Mouse (Mus musculus) Muller cell, postnatal 12 days (primary cell): ENCODE data around the gene Kmt2d.

Experiments
- DNase-seq: peaks from one replicate; pipeline ENCODE4 v3.0.0-alpha.2; 2015; ENCODE audit errors: inconsistent ontology term

Kmt2d gene

DNA sequence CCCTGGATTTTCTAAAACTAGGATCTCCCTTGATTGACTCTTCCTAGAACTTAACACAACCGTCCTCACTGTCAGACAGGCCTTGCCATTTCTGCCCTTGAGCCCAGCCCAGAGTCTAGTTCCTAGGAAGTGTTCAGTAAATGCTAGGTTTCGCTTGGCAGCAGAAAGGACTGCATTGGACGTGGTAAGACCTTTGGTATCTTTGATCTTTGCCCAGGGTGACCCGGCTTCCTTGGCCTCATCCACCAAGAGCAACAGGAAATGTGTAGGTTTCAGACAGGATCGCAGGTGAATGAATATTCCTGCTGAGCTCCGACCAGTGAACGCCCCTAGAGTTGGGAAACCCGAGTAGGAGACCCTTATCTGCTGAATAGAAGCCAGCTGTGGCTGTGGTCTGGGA is 68.1 kb downstream of the Kmt2d start:
- no peak for DNase-seq

DNA sequence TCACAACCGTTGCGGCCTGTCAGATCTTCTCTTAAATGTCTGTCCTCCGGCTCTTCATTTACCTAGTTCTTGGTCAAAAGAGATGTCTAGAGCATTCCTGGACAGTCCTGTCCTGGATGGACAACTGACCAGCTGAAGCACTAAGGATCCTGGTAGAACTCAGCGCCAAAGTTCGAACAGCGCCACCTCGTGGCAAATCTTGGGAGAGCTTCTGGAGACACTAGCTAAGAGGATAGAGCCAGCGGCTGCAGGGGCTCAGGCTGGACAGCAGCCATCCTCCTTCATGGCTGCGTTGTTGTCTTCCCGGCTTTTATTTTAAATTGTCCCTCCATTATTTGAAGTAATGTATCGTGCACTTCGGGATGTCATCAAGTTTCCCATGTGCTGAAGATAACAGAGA is 71.6 kb downstream of the Kmt2d start:
- DNase-seq: peak; percentile 65

DNA sequence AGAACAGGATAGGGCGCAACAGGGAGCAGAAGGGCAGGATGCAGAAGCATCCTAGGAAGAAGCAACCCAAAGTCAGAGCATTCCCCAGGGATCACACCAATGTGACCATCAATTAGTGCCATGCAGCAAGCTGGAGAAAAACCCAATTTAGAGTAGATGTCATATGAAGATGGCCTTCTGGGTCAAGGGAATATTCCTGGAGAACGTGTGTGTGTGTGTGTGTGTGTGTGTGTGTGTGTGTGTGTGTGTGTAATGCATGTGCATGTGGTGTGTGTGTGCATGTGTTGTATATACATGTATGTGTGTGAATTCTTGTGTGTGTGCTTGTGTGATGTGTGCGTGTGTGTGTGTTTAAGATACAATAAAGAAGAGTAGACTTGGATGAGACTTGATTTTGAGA is 72.1 kb downstream of the Kmt2d start:
- no peak for DNase-seq

DNA sequence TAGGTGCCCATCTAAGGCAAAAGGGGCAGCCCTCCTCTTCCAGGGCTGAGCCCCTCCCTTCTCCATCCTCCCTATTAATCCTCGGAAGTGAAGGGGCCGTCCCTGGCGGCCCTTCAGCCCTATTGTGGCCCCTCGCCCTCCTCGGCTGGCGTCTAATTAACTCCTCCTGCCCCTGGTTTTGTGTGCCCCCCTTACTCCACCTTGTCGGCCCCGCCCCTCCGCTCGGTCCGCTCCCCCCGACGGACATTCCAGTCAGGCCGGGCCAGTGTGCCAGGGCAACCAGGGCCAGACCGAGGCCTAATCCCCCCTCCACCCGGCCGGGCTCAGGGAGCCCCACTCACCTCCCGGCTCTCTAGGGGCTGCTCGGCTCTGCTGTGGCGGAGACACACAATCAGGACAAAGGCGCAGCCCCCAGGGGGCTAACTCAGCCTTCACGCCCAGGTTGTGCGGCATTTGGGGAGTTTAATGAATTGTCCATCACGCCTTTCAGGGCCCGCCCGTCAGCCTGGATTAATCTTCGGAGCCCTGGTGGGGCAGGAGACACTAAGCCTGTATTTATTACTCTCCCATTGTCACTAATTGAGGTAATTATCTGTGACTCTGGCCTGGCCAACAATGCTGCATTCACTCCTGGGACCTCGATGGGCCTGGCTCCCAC is 73.0 kb downstream of the Kmt2d start:
- DNase-seq: no peak

DNA sequence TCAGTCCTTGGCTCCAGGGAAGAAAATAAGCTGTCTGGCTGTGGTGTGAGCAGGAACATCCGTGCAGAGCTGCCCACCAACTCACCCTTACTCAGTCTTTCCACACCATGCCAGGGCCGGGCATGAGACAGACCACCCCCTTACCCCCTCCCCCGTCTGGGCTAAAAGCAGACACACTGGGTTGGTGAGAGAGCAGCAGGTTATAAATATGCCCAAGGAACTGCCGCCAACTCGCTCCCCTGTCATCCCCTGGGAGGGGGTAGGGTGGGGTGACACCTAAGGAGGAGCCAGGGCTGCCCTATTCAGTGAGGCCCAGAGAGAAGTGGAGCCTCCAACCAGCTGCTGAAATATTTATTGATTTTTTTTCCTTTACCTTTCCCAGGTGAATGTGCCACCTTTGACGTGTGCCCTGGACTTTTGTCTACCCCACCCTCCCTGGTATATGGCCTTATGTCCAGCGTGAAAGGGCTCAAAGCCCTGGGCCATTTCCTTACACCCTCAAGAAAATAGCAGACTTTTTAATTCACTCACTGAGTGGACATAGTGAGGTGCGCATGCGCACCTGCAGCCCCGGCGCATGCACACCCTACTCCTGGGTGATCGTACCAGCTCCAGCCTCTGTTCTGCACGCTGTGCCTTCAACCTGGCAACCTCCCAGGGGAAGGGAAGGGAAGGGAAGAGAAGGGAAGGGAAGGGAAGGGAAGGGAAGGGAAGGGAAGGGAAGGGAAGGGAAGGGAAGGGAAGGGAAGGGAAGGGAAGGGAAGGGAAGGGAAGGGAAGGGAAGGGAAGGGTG is 74.0 kb downstream of the Kmt2d start:
- DNase-seq: no peak

DNA sequence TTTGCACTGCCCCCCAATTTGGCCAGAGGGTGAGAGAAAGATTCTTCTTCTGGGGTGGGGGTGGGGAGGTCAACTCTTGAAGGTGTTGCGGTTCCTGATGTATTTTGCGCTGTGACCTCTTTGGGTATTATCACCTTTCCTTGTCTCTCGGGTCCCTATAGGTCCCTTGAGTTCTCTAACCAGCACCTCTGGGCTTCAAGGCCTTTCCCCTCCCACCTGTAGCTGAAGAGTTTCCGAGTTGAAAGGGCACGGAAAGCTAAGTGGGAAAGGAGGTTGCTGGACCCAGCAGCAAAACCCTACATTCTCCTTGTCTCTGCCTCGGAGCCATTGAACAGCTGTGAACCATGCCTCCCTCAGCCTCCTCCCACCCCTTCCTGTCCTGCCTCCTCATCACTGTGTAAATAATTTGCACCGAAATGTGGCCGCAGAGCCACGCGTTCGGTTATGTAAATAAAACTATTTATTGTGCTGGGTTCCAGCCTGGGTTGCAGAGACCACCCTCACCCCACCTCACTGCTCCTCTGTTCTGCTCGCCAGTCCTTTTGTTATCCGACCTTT is 77.8 kb downstream of the Kmt2d start:
- no peak for DNase-seq

DNA sequence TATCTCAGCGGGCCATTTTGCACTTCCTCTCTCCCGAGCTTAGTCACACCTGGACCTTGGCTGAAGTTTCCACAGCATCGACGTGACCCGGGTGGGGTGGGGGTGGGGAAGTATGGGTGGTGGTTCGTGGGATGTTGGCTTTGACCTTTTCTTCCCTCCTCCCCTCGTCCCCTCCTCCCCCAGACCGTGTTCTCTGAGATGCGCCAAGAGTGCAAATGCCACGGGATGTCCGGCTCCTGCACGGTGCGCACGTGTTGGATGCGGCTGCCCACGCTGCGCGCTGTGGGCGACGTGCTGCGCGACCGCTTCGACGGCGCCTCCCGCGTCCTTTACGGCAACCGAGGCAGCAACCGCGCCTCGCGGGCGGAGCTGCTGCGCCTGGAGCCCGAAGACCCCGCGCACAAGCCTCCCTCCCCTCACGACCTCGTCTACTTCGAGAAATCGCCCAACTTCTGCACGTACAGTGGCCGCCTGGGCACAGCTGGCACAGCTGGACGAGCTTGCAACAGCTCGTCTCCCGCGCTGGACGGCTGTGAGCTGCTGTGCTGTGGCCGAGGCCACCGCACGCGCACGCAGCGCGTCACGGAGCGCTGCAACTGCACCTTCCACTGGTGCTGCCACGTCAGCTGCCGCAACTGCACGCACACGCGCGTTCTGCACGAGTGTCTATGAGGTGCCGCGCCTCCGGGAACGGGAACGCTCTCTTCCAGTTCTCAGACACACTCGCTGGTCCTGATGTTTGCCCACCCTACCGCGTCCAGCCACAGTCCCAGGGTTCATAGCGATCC is 78.6 kb downstream of the Kmt2d start:
- no peak for DNase-seq

DNA sequence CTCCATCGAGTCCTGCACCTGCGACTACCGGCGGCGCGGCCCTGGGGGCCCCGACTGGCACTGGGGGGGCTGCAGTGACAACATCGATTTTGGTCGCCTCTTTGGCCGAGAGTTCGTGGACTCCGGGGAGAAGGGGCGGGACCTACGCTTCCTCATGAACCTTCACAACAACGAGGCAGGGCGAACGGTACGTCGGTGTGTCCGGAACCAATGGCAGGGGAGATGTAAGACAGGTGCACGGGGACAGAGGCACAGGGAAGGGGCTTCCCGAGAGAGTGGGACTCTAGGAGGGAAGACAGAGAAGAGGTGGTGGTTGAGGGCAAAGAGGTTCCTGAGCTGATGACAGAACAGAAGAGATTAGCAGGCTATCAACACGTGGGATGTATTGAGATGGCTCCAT is 79.2 kb downstream of the Kmt2d start:
- DNase-seq: no peak

DNA sequence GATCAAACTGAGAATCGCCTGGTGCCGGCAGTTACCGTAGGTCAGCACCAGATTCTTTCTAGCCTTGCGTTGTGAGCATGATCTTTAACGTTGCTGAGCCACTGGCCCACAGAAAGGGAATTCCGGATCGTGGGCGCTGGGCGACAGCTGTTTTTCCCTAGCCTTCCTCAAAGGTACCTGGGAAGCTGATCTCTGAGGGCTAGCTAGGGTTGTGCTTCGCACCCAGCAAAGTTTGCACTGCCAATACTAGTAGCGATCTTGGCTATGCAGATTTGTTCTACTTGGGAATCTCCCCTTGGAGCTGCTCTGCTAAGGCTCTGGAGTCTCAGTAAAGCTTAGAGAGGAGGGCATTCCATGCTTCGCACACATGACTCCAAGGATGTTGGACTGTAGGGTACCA is 79.8 kb downstream of the Kmt2d start:
- DNase-seq: no peak

DNA sequence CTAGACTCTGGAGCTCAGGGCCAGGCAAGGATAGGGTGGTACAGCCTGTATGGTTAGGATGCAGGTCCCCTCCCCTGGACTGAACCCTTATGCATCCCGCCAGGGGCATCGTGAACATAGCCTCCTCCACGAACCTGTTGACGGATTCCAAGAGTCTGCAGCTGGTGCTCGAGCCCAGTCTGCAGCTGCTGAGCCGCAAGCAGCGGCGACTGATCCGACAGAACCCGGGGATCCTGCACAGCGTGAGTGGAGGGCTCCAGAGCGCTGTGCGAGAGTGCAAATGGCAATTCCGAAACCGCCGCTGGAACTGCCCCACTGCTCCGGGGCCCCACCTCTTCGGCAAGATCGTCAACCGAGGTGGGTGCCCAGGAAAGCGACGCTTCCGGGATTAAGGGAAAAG is 80.2 kb downstream of the Kmt2d start:
- DNase-seq: no peak

DNA sequence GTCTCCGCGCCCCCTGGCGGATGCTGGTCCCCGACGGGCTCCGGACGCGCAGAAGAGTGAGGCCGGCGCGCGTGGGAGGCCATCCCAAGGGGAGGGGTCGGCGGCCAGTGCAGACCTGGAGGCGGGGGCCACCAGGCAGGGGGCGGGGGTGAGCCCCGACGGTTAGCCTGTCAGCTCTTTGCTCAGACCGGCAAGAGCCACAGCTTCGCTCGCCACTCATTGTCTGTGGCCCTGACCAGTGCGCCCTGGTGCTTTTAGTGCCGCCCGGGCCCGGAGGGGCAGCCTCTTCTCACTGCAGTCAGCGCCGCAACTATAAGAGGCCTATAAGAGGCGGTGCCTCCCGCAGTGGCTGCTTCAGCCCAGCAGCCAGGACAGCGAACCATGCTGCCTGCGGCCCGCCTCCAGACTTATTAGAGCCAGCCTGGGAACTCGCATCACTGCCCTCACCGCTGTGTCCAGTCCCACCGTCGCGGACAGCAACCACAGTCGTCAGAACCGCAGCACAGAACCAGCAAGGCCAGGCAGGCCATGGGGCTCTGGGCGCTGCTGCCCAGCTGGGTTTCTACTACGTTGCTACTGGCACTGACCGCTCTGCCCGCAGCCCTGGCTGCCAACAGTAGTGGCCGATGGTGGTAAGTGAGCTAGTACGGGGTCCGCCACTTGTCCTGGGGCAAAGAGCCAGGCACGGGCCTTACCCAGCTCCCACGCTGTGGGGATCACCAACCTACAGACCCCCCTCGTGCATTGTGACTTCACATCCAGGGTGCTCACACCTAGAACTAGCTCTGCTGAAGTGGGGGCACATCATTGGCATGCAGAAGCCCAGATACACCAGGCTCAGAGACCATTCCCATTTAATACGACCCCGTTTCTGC is 81.1 kb downstream of the Kmt2d start, which contains the start of gene Wnt1:
Gene Wnt1, plus strand, starts transcription at position 197 of the 875 bp plus-strand sequence.
- DNase-seq: peak; percentile 61

DNA sequence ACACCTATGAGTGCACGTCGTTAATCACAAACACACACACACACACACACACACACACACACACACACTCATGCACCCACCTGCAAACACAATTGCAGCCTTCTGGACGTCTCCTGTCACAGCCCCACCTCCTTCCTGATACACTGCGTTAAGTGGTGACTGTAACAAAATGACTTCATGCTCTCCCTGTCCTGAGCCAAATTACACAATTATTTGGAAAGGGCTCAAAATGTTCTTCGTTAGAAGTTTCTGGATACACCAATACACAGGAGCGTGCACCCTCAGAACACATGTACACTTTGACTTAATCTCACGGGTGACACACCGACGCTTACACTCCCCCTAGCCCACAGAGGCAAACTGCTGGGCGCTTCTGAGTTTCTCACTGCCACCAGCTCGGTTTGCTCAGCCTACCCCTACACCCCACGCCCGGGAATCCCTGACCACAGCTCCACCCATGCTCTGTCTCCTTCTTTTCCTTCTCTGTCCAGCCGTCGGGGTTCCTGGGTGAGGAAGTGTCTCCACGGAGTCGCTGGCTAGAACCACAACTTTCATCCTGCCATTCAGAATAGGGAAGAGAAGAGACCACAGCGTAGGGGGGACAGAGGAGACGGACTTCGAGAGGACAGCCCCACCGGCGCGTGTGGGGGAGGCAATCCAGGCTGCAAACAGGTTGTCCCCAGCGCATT is 81.9 kb downstream of the Kmt2d start:
- no peak for DNase-seq

DNA sequence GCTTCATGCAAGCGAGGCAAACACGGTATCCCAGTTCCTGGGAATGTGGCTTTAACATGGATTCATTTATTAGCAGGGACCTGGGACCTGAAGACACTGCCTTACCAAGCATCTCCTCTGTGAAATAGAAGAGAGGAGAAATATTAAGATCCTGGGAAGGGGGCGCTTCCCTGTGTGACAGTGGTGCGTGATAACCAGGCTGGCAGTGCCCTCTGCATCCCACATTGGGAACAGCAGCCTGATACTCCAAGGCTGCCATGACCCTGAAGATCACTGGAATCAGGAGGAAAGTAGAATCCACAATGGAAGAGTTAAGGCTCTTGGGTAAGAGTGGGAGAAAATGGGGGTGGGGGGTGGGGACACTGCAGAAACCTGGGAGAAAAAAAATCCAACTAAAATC is 83.1 kb downstream of the Kmt2d start:
- no peak for DNase-seq

DNA sequence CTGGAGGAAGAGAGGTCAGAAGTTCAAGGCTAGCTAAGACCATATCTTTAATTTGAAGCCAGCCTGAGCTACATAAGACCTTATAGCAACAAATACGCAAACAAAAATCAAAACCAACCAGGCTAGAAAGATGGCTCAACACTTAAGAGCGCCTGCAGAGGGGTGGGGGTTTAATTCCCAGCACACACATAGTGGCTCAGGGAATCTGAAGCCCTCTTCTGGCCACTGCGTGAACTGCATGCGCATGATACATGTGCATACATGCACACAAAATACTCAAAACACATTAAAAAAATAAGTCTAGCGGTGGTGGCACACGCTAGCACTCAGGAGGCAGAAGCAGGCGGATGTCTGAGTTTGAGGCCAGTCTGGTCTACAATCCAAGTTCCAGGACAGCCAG is 85.3 kb downstream of the Kmt2d start:
- no peak for DNase-seq
